Mouse (Mus musculus) retina, adult 2 months (tissue): ENCODE measurements around the gene Stk19.
"Not testable (repeated sequence)": the region's sequence is repeated elsewhere in the genome, so short reads cannot be mapped to it uniquely, and the experiment has no call there.

Experiments
- DNase-seq: peaks from one replicate; pipeline ENCODE4 v3.0.0-alpha.2; 2012; ENCODE audit warnings: low read depth, low spot score

Gene Stk19

DNA sequence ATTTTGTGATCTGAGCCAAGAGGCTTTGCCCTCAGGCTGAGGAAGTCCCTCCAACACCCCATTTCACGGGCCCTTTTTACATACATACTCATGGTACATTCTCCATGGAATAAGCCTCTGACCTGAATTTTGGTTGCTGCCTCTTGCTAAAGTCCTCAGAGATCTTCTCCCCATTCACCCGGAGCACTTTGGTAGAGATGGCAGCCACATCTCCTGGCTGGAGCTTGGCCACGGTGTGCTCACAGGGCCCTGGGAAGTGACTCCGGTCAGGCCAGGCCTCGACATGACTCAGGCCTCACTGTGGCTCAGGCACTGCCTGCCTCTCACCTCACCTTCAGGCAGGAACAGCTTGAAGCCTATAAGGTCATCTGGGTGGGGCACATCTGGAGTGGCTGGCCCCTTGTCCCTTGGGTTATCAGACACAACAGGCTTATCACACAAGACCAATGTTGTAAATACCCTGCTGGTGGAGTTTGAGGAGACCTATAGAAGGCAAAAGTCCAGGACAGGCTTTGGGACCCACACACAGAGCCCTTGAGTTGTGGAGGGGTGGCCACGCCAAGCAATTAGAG is 4.1 kb upstream of the Stk19 start:
- DNase-seq, result no peak

DNA sequence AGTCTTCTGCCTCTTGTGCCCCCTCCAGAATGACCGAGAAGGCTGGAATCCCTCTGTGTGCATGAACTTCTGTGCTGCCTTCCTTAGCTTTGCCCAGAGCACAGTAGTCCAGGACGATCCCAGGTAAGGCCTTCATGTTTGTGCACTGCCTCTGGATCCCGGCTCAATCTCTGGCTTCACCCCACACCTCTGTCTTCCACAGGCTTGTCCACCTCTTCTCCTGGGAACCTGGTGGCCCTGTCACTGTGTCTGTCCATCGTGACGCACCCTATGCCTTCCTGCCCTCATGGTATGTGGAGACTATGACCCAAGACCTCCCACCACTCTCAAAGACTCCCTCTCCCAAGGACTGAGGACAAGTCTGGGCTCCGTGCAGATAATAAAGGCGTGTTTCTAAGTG is 2.0 kb upstream of the Stk19 start:
- DNase-seq, result no peak

DNA sequence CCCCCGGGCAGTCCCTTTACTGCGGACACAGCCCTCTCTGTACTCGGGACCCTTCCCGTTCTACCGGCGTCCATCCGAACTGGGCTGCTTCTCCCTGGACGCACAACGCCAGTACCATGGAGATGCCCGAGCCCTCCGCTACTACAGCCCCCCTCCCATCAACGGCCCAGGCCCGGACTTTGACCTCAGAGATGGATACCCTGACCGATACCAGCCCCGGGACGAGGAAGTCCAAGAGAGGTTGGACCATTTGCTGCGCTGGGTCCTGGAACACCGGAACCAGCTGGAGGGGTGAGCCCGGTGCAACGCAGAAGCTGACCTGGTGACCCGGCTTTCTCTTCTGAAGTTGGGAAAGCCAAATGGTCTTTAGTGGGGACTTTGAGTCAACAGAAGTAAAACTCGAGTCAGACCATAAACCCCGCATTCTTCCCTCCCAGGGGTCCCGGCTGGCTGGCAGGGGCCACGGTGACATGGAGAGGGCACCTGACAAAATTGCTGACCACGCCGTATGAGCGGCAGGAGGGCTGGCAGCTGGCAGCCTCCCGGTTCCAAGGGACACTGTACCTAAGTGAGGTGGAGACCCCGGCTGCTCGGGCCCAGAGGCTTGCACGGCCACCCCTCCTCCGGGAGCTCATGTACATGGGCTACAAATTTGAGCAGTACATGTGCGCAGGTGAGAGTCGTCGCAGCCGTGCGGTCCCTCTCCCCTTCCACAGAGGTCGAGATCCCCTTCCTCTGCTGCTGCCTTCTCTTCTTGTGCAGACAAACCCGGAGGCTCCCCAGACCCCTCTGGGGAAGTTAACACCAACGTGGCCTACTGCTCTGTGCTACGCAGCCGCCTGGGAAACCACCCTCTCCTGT is 949 bp upstream of the Stk19 start:
- DNase-seq, result no peak

DNA sequence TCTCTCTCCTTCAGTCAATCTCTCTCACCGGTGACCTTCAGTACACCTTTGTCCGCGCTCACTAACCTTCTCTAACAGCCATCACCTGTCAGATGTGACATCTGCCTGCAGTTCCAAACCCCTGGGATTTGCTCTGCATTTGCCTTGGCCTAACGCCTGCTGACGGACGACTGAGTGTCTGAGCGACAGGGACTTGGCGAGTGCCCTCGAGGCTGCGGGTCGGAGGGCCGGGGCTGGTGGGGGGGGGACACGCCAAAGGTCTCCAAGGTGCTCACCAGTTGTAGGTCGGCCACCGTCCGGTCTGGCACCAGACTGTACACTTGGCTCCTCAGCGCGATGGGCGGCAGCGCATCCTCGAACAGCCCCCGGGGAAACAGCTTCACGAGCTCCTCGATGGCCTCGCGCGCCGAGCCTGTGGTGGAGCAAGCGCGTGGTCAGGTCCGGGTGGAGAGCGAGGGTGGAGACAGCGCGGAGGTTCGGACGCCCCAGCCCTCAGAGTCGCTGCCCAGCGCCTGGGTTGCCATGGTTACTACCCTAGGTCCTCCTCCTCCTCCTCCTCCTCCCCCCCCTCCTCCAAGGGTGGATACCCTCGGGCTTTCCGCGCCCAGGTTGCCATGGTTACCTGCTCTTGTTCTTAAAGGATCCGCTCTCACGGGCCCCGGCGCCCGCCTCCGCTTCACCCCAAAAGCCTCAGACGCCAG is 440 bp downstream of the Stk19 start:
- DNase-seq, result no peak

DNA sequence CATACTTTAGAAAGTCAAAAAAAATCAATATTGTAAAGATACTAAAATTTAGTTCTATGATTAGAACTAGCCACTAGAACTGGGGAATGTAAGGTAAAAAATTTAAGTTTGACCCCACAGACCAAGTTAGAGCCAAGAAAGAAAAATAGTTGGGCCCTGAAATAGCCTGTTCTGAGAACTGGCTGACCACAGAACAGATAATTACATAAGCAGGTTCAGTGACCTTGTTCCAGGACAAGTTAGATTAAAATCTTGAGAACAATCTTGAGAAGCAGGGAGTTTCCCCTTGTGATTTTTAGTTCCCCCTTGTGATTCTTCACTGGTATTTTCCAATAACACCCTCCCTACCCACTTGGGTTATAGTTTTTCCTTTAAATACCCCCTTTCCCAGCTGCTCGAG is 6.0 kb downstream of the Stk19 start:
- not testable (repeated sequence) for DNase-seq

DNA sequence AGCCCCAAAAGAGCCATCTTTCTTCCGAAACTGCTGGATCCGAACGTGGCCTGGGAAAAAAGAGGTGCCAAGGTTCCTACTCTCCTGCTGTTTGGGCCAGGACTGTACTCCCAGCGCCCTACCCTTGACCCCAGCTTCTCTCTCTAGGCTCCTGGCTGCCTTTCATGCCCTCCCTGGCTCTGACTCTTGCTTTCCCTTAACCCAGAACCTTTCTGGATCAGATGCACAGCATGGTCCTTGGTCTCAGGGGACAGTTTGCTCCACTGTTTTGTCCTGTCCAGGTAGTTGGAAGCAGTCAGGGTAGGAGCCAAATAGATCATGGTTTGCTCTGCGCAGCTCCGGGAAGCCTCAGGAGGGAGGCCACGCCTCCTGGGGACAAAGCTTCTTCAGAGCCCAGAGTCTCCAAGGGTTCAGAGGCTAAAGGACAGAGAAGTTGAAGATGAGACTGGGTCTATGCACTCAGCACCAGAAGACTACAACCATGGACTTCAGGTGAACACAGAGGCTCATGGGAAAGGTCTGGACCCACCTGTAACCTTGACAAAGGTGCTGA is 21.9 kb downstream of the Stk19 start:
- no peak for DNase-seq

- DNase-seq, result not testable (repeated sequence)
Measured at GRCm38 (mm10) chr17:34813747-34814146, 23.0 kb downstream of the Stk19 start.

DNA sequence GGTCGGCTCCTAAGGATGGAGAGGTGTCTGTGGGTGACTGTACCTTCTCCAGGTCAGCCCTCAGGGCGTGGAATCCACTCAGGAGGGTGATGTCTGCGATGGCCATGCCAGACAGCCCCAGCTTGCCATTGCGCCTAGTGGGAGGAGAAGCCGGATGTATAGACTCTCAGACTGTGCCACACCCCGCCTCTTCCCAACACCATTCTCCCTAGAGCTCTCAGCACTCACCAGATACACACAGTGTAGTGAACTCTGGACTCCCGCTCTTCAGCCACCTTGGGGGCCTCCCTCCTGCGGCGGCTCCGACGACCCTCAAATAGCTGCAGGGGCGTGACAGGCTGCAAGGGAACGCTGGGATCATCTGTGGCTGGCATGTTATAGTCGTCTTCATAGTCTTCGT is 25.5 kb downstream of the Stk19 start:
- no peak for DNase-seq

DNA sequence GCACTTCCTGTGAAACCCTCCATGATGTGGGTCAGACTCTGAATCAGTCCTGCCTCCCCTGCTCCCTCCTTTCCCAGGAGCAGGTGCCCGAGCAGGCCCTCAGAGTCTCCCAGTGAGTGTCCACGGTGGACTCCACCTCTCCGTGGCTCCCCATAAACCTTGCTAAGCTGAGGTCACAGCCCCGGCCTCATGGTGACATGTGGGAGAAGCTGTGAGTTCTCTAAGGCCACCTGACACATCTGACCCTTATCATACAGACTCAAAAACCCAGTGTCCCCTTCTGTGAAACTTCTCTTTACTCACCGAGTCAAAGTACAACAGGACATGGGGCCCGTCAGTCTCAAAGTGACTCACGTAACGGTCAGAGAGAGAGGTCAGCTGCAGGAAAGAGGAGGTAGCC is 25.9 kb downstream of the Stk19 start:
- not testable (repeated sequence) for DNase-seq

DNA sequence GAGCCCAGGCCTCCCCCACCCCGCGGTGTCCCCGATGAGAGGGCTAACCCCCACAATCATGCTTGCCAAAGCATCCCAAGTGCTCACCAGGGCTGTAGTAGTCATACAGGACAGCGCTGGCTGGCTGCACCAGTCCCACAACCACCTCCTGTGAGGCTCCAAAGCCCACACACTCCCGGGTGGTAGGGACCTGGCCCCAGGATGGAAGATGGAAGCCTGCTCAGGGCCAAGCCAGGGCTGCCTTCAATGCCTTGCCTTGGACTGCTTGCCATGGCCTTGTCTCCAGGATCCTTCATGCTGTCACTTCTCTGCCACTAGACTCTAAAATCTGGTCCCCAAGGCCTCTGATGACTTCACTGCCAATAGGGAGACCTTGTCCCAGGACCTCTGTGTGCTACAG is 26.3 kb downstream of the Stk19 start:
- DNase-seq, result not testable (repeated sequence)

GRCm38 (mm10) chr17:34808599-34809205 is 28.0 kb downstream of the Stk19 start:
- no peak for DNase-seq

DNA sequence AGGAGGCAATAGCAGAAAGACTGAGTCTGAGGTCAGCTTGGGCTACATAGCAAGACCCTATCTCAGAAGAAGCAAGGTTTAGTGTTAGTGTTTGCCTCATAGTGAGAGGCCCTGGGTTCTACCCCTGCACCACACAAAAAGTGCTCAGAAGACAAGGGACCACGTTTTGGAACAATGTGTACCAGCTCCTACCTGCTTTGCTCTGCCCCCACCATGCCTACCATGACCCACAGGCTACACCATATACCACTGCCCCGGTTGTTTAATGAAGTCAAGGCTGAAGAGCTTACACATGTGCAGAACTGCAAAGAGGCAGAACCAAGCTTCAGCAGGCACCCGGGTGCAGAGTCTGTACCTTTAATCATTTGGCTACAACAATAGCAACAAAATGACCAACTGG is 29.6 kb downstream of the Stk19 start:
- DNase-seq, result no peak

DNA sequence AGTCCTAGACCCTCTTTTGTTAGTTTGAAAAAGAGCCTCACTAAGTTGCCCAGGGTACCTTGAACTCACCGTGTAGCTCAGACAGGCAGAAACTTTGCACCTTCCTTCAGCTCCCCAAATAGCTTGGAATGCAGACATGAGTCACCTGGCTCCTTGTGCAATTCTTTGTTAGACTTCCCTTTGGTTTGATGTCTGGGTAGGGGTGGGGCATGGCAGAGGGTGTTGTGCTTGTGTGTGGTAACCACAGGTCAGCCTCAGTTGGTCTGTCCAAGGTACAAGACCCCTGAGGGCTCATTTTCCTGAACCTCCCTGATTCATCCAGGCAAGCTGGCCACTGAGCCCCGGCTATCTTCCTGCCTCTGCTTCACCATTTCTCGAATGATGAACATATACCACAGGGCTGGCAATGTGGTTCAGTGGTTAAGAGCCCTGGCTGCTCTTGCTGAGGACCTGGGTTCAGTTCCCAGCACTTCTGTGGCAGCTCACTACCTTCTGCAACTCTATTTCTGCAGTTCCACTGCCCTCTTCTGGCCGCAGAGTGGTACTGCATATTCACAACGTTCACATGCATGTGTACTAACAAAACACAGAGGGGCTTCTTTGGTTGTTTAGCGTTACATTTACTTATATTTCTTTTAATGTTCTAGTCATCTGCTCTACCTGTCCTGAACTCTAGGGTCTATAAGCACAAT is 31.7 kb downstream of the Stk19 start:
- no peak for DNase-seq

GRCm38 (mm10) chr17:34804301-34804700 is 32.4 kb downstream of the Stk19 start, which contains the start of gene Cyp21a1:
Cyp21a1 (minus strand) TSS chr17:34804561.
- not testable (repeated sequence) for DNase-seq

GRCm38 (mm10) chr17:34803367-34803766 is 33.4 kb downstream of the Stk19 start:
- DNase-seq, result not testable (repeated sequence)

GRCm38 (mm10) chr17:34802756-34803155 is 34.0 kb downstream of the Stk19 start:
- not testable (repeated sequence) for DNase-seq

GRCm38 (mm10) chr17:34800781-34801305 is 35.9 kb downstream of the Stk19 start:
- DNase-seq, result not testable (repeated sequence)

DNA sequence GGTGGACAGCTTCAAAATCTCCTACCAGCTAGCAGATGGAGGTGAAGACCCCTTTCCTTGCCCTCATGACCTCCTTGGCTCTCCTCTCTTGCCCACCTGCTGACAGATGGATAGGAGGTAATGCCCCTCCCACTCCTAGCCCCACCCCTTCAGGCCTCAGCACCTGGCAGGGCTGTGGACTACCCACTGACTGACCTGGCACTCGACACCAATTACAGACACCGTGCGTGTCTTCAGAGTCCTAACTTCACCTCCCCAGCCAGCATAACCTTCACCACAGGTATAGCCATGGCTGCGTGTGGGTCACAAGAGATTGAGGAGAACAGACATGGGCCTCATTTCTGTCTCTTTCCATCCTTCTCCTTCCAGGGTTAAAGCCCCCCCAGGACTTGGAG is 37.2 kb downstream of the Stk19 start:
- no peak for DNase-seq

- no peak for DNase-seq
Measured at GRCm38 (mm10) chr17:34798866-34799530, 37.7 kb downstream of the Stk19 start.

DNA sequence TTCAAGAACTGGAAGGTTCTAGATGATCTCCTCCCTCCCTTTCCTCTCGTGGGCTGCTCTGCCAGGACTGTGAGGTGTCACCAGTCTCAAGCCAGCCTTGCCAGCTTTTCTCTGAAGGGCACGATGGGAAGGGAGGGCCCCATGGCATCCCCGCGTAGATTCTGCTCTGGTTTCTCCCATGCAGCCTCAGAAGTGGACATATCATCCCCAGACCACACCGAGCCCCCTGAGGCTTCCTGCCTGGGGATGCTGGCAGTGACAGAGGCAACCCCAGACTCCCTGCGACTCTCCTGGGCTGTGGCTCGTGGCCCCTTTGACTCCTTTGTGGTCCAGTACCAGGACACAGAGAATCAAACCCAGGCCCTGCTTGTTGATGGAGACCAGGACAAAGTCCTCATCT is 38.7 kb downstream of the Stk19 start:
- not testable (repeated sequence) for DNase-seq
